Mouse (Mus musculus) embryonic facial prominence, embryonic 12.5 days (tissue): ENCODE results near the gene Pcyt1a. TPM values are rescaled to one million over a fixed set of nuclear protein-coding genes. Genes with fewer than 3 reads are reported as not detected.

Experiments
- ATAC-seq: fragments of 200-750 bp; cut with Nextera tagmentation; 2 replicates; pipeline ENCODE4 v1.8.0; 2017; ENCODE audit not compliant: insufficient number of reproducible peaks, insufficient read depth, low FRiP score, low TSS enrichment
- H3K27ac ChIP-seq: fragments of 300-500 bp; sonication (generic); 2 replicates; pipeline ENCODE4 v1.5.1; 2016; ENCODE audit warnings: mild to moderate bottlenecking
- H3K27me3 ChIP-seq: fragments of 300-500 bp; sonication (generic); 2 replicates; pipeline ENCODE4 v1.6.1; 2016; ENCODE audit warnings: mild to moderate bottlenecking, moderate library complexity
- H3K36me3 ChIP-seq: fragments of 300-500 bp; sonication (generic); 2 replicates; pipeline ENCODE4 v1.6.1; 2016; ENCODE audit warnings: mild to moderate bottlenecking
- H3K4me1 ChIP-seq: fragments of 300-500 bp; sonication (generic); 2 replicates; pipeline ENCODE4 v1.6.1; 2016
- H3K4me2 ChIP-seq: fragments of 300-500 bp; sonication (generic); replicated peaks from 2 replicates; pipeline ENCODE4 v1.6.1; 2016; ENCODE audit warnings: mild to moderate bottlenecking, moderate library complexity
- H3K4me3 ChIP-seq: fragments of 300-500 bp; sonication (generic); 2 replicates; pipeline ENCODE4 v1.5.1; 2016; ENCODE audit warnings: mild to moderate bottlenecking
- H3K9ac ChIP-seq: fragments of 300-500 bp; sonication (generic); 2 replicates; pipeline ENCODE4 v1.6.1; 2016; ENCODE audit warnings: mild to moderate bottlenecking, moderate library complexity
- H3K9me3 ChIP-seq: fragments of 300-500 bp; sonication (generic); 2 replicates; pipeline ENCODE4 v1.6.1; 2016; ENCODE audit warnings: mild to moderate bottlenecking, moderate library complexity
- WGBS: fragments of 180-500 bp; shearing (Covaris S2); methylation state at CpG from one replicate; pipeline ENCODE4 v1.1.7; 2016; 5-methylcytosine and 5-hydroxymethylcytosine counted together
- polyA plus RNA-seq: library from polyadenylated mRNA; unstranded; fragments of >200 nt; fragmentation: Nextera tagmentation; extraction: Ambion mirVana; gene quantifications from 2 replicates; pipeline ENCODE4 v1.2.1, GENCODE M21; 2016

Gene Pcyt1a
- polyA plus RNA-seq, 1 experiment from 2014 or later, result 35.4 TPM

- no peaks in the 10 kb centered on the region for H3K9me3 ChIP-seq
- no peak overlapping the region for H3K4me2 ChIP-seq
- no peak for ATAC-seq
- no peak overlapping the region for H3K9ac ChIP-seq
- peaks cover 12% of the 10 kb centered on the region; the same call in 1 of the 2 replicates for H3K4me1 ChIP-seq
- H3K27me3 ChIP-seq, result no peaks in the 10 kb centered on the region
- no peaks in the 10 kb centered on the region for H3K36me3 ChIP-seq
- WGBS, result 69% methylated on average over 3 of the region's 3 CpGs
- 0 out of 2 replicates have a peak overlapping the region, but pooled peaks have one; percentile 43 for H3K27ac ChIP-seq
- H3K4me3 ChIP-seq, result no peak overlapping the region
Observed at GRCm38 (mm10) chr16:32511338-32511734, 80.6 kb downstream of the Pcyt1a start.

- Histone ChIP-seq H3K27ac (no peak overlapping the region), H3K4me2 (no peak overlapping the region)
- WGBS, result 88% methylated on average over 8 of the region's 8 CpGs
Observed at GRCm38 (mm10) chr16:32511827-32512490, 81.2 kb downstream of the Pcyt1a start.

GRCm38 (mm10) chr16:32512921-32513320 lies 82.2 kb downstream of the Pcyt1a start:
- no peaks in the 10 kb centered on the region for H3K27me3 ChIP-seq
- H3K4me1 ChIP-seq, result peaks cover 16% of the 10 kb centered on the region; the same call in 1 of the 2 replicates
- H3K4me3 ChIP-seq, result no peak overlapping the region
- 77% methylated on average over 3 of the region's 3 CpGs for WGBS
- no peaks in the 10 kb centered on the region for H3K9me3 ChIP-seq
- no peaks in the 10 kb centered on the region for H3K36me3 ChIP-seq
- no peak overlapping the region for H3K27ac ChIP-seq
- no peak for ATAC-seq
- no peak overlapping the region for H3K4me2 ChIP-seq
- no peak overlapping the region for H3K9ac ChIP-seq

More at GRCm38 (mm10) chr16:32511827-32512490, 81.2 kb downstream of the Pcyt1a start:
- Histone ChIP-seq H3K36me3 (no peaks in the 10 kb centered on the region), H3K4me1 (peaks cover 16% of the 10 kb centered on the region; the same call in 1 of the 2 replicates), H3K9me3 (no peaks in the 10 kb centered on the region), H3K4me3 (no peak overlapping the region), H3K27me3 (no peaks in the 10 kb centered on the region), H3K9ac (no peak overlapping the region)
- no peak for ATAC-seq

GRCm38 (mm10) chr16:32513401-32513800 lies 82.7 kb downstream of the Pcyt1a start:
- H3K36me3 ChIP-seq, result no peaks in the 10 kb centered on the region
- ATAC-seq, result no peak
- peaks cover 16% of the 10 kb centered on the region; the same call in 1 of the 2 replicates for H3K4me1 ChIP-seq
- 82% methylated on average over 6 of the region's 6 CpGs for WGBS
- H3K27me3 ChIP-seq, result no peaks in the 10 kb centered on the region
- H3K4me3 ChIP-seq, result no peak overlapping the region
- H3K27ac ChIP-seq, result no peak overlapping the region
- no peak overlapping the region for H3K9ac ChIP-seq
- no peak overlapping the region for H3K4me2 ChIP-seq
- H3K9me3 ChIP-seq, result no peaks in the 10 kb centered on the region

GRCm38 (mm10) chr16:32513948-32514347 lies 83.2 kb downstream of the Pcyt1a start:
- Histone ChIP-seq H3K27me3 (no peaks in the 10 kb centered on the region), H3K9me3 (no peaks in the 10 kb centered on the region), H3K4me1 (peaks cover 16% of the 10 kb centered on the region; the same call in 1 of the 2 replicates), H3K4me3 (no peak overlapping the region), H3K9ac (no peak overlapping the region), H3K27ac (no peak overlapping the region), H3K36me3 (no peaks in the 10 kb centered on the region), H3K4me2 (no peak overlapping the region)
- WGBS, result 87% methylated on average over 6 of the region's 6 CpGs
- no peak for ATAC-seq

- no peaks in the 10 kb centered on the region for H3K9me3 ChIP-seq
- 0 out of 2 replicates have a peak overlapping the region, but pooled peaks have one; percentile 9 for H3K4me3 ChIP-seq
- H3K9ac ChIP-seq, result peak overlapping the region; percentile 54
- ATAC-seq, result peak; percentile 86
- peak overlapping the region; percentile 94 for H3K27ac ChIP-seq
- peaks cover 13% of the 10 kb centered on the region; the same call in 1 of the 2 replicates for H3K4me1 ChIP-seq
- no peaks in the 10 kb centered on the region for H3K27me3 ChIP-seq
- H3K4me2 ChIP-seq, result peak overlapping the region; percentile 46
- no peaks in the 10 kb centered on the region for H3K36me3 ChIP-seq
- 12% methylated on average over 21 of the region's 21 CpGs for WGBS
Observed at GRCm38 (mm10) chr16:32516006-32516962, 85.6 kb downstream of the Pcyt1a start.

- no peak overlapping the region for H3K9ac ChIP-seq
- peaks cover 12% of the 10 kb centered on the region; the same call in 1 of the 2 replicates for H3K4me1 ChIP-seq
- H3K36me3 ChIP-seq, result no peaks in the 10 kb centered on the region
- no peak overlapping the region for H3K27ac ChIP-seq
- no peaks in the 10 kb centered on the region for H3K27me3 ChIP-seq
- ATAC-seq, result no peak
- H3K4me3 ChIP-seq, result no peak overlapping the region
- H3K9me3 ChIP-seq, result no peaks in the 10 kb centered on the region
- WGBS, result 79% methylated on average over 12 of the region's 12 CpGs
- no peak overlapping the region for H3K4me2 ChIP-seq
Observed at GRCm38 (mm10) chr16:32517785-32518481, 87.2 kb downstream of the Pcyt1a start.

GRCm38 (mm10) chr16:32519656-32520371 lies 89.1 kb downstream of the Pcyt1a start:
- ATAC-seq, result no peak
- Histone ChIP-seq H3K4me1 (peaks cover 12% of the 10 kb centered on the region; the same call in 1 of the 2 replicates), H3K27me3 (no peaks in the 10 kb centered on the region), H3K27ac (0 out of 2 replicates have a peak overlapping the region, but pooled peaks have one; percentile 36), H3K4me2 (no peak overlapping the region), H3K9me3 (no peaks in the 10 kb centered on the region), H3K4me3 (no peak overlapping the region), H3K36me3 (no peaks in the 10 kb centered on the region), H3K9ac (no peak overlapping the region)
- 79% methylated on average over 15 of the region's 15 CpGs for WGBS

- 48% methylated on average over 9 of the region's 9 CpGs for WGBS
Observed at GRCm38 (mm10) chr16:32520372-32520748, 89.6 kb downstream of the Pcyt1a start.

GRCm38 (mm10) chr16:32522578-32523194 lies 92.0 kb downstream of the Pcyt1a start:
- Histone ChIP-seq H3K27ac (no peak overlapping the region), H3K4me3 (no peak overlapping the region), H3K4me1 (no peaks in the 10 kb centered on the region), H3K27me3 (no peaks in the 10 kb centered on the region), H3K9me3 (no peaks in the 10 kb centered on the region), H3K36me3 (no peaks in the 10 kb centered on the region), H3K4me2 (no peak overlapping the region), H3K9ac (no peak overlapping the region)
- 74% methylated on average over 6 of the region's 6 CpGs for WGBS
- ATAC-seq, result no peak

More at GRCm38 (mm10) chr16:32520372-32520748, 89.6 kb downstream of the Pcyt1a start:
- Histone ChIP-seq H3K4me2 (no peak overlapping the region), H3K4me3 (no peak overlapping the region), H3K9me3 (no peaks in the 10 kb centered on the region), H3K36me3 (no peaks in the 10 kb centered on the region), H3K27ac (0 out of 2 replicates have a peak overlapping the region, but pooled peaks have one; percentile 36), H3K27me3 (no peaks in the 10 kb centered on the region), H3K9ac (no peak overlapping the region), H3K4me1 (peaks cover 12% of the 10 kb centered on the region; the same call in 1 of the 2 replicates)
- no peak for ATAC-seq
